Mouse (Mus musculus): ENCODE results near the gene Xpnpep2.

The Xpnpep2 gene

GRCm38 (mm10) chrX:48181844-48182243, 73.3 kb downstream of the Xpnpep2 start:
- DNase-seq, result no peak

DNA sequence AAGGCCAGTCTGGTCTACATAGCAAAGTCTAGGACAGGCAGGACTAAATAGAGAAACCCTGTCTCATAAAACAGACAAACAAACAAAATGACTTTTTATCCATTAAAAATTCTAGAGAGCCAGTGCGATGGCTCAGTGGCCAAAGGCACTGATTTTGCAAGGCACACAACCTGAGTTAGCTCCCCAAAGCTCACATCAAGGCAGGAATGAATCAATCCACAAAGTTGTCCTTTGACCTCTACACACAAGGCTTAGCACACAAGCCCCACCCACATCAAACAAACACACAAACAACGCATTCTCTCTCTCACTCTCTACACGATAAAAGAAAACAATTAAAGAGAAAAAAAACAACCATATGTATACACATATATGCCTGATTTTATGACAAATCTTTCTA, 76.2 kb downstream of the Xpnpep2 start:
- no peak for DNase-seq

All from thymus, postnatal 14 days (tissue).